Mouse (Mus musculus): ENCODE measurements around the gene Cgn.
"Not testable (repeated sequence)": the region's sequence is repeated elsewhere in the genome, so short reads cannot be mapped to it uniquely, and the experiment has no call there.

The Cgn gene

GRCm38 (mm10) chr3:94792258-94792657 lies 6.0 kb upstream of the Cgn start:
- no peak for DNase-seq (ENCODE audit: low read depth in 2 of 2, low spot score in 2 of 2)

DNA sequence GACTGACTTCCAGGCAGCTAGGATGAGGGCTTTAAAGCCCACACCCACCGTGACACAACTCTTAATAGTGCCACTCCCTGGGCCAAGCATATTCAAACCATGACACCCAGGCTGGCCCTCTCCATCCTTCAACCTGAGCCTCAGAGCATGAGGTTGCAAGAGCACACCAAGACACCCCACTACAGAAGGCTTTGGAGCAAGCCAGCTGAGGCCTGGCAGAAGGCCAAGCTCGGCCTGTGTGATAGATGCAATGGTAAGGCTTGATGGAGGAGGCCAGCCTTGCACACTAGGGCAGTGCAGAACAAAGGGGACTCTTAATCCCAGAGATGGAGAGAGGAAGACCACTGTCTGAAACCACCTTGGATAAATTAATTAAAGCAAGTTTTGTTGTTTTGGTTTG lies 3.2 kb upstream of the Cgn start:
- DNase-seq (ENCODE audit: low read depth in 2 of 2, low spot score in 2 of 2) = no peak

GRCm38 (mm10) chr3:94789071-94789470 lies 2.8 kb upstream of the Cgn start:
- DNase-seq (ENCODE audit: low read depth in 2 of 2, low spot score in 2 of 2) = no peak

DNA sequence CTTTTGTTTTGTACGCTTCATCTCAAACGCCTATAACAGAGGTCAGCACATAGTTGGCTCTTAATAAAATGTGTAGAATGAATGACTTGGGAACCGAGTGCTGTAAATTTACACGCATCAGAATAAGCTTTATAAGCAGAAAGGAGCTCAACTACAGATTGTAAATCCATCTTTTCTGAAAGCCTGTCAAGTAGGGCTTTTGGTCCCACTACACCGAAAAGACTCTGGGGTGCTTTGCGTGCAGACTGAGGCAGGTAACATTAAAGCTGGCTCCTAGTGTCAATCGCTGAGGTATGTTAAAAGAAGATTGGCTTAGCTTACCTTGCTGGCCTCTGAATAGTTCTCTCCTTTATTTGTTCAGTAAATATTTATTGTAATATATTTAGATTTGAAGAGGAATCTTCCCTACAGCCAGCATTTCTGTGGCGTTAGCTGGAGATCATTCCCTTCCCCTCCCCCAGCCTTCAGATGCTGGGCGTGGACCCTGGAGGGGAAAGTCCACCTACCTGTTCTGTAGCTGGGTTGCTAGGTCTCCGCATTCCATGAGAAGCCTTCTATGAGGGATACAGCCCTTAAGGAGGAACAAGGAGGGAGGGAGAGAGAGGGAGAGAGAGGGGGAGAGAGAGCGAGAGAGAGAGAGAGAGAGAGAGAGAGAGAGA lies 959 bp upstream of the Cgn start:
- DNase-seq (ENCODE audit: low read depth in 2 of 2, low spot score in 2 of 2) = no peak

DNA sequence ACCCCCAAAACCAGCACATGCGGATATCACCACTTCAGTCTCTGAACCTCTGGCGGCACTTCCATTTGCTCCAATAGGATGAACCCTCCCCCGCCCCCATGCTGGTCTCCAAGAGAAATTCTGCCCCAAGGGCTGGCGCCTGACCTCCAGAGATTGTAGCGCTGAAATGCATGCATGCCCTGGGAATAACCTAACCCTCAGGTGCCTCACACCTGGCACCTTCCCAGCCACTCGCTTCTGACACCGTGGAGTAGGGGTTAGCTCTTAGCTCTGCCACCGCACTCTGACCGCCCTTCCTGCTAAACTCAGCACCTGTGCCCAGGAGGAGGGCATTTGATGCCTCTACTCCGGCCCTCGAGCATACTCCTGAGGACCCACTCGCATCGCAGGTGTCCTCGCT lies 334 bp downstream of the Cgn start:
- no peak for DNase-seq (ENCODE audit: low read depth in 2 of 2, low spot score in 2 of 2)

- no peak for DNase-seq (ENCODE audit: low read depth in 2 of 2, low spot score in 2 of 2)
Measured at GRCm38 (mm10) chr3:94784171-94784701, 2.1 kb downstream of the Cgn start.

DNA sequence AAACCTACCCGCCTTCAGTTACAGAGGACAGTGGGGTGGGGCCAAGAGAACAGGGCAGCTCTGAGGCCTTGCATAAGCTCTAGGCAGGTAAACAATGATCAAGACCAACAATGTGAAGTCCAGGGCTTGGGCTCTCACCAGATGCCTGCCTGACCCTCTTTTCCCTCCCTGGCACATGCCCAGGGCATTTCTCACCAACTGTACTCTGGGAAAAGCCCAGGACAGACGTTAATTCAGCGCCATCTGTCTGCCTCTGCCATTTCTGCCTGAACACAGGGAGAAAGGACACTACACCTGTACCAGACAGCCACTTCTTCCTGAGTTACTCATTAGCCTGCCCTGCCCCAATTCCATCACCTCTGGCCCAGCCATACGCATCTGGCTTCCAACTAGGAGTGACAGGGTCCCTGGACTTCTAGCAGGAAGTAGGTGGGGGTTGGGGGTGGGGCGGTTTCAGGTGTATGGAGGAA lies 2.8 kb downstream of the Cgn start:
- no peak for DNase-seq (ENCODE audit: low read depth in 2 of 2, low spot score in 2 of 2)

- DNase-seq (ENCODE audit: low read depth in 2 of 2, low spot score in 2 of 2) = no peak
Measured at GRCm38 (mm10) chr3:94782936-94783335, 3.4 kb downstream of the Cgn start.

GRCm38 (mm10) chr3:94781356-94781755 lies 4.9 kb downstream of the Cgn start:
- no peak for DNase-seq (ENCODE audit: low read depth in 2 of 2, low spot score in 2 of 2)

DNA sequence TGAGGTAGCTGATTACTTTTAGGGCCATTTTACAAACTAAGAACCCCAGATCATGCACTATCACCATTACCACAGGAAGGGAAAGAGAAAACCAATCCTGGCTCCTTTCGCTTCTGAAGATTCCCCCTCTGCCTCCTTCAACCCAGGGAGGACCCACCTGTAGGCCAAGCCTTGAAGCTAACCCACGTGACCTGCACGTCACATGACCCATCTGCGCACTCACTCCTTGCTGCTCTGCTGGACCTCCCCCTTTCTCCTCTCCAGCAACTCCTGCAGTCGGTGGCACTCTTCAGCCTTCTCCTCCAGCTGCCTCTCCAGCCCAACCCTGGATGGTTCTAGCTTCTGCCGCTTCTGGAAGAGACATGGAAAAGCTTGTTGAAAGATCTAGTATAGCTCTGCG lies 10.4 kb downstream of the Cgn start:
- no peak for DNase-seq (ENCODE audit: low read depth in 2 of 2, low spot score in 2 of 2)

DNA sequence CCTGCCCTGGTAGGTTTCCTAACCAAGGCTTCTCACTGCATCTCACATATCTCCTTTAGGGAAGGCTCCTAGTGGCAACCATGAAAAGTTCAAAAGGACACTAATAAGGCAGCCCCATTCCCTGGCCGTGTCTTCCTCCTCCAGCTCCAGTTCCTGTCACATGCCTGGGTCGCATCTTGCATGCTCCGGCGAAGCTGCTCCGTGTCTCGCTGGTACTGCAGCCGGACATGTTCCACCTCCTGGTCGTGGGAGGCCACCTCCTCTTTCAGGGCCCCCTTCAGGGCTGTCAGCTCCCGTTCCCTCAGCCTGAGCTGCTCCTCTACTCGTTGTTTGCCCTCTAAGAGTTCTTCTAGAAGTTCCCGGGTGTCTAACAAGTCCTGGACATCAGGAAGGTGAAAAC lies 12.3 kb downstream of the Cgn start:
- no peak for DNase-seq (ENCODE audit: low read depth in 2 of 2, low spot score in 2 of 2)

DNA sequence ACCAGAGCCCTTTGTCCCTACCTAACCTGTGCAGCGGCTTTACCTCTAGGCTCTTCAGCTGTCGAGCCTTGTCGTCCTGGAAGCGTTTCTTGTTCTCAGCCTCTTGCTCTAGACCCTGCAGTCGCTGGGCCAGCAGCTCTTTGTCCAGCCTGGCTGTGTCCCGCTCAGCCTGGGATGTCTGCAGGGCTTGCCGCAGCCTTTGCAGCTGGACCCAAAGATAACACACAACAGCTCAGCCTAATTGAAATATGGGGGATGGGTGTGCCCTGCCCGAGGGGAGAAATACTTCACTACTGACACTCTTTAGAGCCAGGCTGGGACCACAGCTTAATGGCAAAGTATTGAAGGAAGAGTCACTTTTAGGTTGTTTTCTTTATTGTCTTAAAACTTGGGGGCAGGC lies 20.8 kb downstream of the Cgn start:
- DNase-seq (ENCODE audit: low read depth in 2 of 2, low spot score in 2 of 2) = not testable (repeated sequence)

DNA sequence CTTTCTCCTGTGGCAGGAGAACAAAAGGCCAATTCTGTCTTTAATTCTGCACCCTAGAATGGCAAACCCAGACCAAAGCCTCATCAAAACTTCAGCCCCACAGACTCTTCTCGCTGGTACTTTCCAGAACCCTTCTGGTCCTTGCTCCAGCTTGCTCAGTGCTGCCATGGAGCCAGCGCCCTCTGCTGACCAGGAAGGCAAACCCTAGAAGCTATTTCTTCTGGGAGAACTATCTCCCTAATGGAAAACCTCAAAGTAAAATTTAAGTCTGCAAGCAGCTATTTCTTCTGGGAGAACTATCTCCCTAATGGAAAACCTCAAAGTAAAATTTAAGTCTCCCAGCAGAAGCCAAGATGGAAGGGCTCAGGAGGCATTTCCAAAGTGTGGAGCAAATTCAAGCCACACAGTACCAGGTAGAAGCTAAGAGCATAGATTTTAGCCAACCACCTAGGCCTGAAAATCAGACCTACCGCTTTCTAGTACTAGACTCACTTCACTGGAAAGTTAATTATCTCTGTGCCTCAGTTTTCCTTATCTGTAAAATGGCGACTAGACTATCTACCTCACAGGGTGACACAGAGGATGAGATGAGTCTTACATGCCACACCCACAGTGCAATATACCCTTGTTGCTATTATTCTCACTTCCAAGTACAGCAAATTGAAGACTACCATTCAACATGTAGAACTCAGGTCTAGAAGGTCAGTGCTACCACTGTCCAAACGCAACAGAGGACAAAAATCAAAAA lies 21.6 kb downstream of the Cgn start:
- DNase-seq (ENCODE audit: low read depth in 2 of 2, low spot score in 2 of 2) = not testable (repeated sequence)

- not testable (repeated sequence) for DNase-seq (ENCODE audit: low read depth in 2 of 2, low spot score in 2 of 2)
Measured at GRCm38 (mm10) chr3:94758427-94758826, 27.9 kb downstream of the Cgn start.

- peak; percentile 34 to 58 for DNase-seq (ENCODE audit: low read depth in 2 of 2, low spot score in 2 of 2)
Measured at GRCm38 (mm10) chr3:94758056-94758409, 28.3 kb downstream of the Cgn start.

DNA sequence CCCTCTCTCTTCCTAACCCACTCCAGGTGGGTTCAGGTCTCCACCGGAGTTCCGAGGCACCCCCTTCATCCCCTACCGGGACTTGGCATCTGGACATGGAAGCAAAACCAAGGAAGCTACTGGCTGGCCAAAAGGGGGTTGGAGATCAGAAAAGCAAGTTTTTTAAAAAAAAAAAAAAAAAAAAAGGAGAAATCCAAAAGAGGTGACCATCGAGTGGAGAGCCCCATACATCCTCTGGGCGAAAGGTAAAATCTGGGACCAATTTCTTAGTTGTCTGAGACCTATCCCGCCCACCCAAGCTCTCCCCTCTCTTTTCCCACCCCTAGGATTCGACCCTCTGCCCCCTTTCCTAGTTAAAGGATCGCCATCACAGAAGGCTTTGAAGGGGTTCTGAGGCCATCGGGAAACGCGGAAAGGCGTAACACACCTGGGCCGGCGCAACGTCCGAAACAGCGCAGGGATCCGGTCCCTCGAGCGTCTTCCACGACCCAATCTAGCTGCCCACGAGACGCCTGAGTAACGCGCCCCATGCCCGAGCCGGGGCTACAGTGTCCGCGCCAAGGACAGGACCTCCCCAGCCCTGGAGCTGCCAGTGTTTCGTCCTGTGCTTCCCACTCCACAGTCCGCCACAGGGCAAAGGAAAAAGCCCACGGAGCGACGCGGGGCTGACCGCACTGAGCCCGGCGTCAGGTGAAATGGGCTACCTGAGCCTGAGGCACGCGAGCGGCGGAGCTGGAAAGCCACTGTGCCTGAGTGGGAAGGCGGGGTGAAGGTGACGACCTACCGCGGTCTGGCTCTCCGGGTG lies 28.8 kb downstream of the Cgn start:
- DNase-seq (ENCODE audit: low read depth in 2 of 2, low spot score in 2 of 2) = not testable (repeated sequence)

DNA sequence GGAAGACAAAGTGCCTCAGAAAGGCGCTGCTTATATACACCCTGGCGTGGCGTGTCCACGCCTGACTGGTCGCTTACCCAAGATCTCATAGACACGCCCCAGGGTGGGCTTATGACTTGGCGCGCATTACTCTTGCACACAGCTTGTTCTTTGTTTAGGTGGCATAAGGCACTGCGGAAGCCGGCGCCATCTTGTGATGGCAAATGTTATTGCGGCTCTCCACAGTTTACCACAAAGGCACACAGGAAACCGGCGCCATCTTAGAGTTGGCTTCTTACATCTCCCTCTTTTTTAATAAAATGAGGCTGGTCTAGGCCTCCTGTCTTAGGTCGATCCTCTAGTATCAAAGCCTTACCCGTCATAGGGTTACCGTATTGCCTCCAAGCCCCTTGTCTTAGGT lies 40.6 kb downstream of the Cgn start:
- no peak for DNase-seq (ENCODE audit: low read depth in 2 of 2, low spot score in 2 of 2)

DNA sequence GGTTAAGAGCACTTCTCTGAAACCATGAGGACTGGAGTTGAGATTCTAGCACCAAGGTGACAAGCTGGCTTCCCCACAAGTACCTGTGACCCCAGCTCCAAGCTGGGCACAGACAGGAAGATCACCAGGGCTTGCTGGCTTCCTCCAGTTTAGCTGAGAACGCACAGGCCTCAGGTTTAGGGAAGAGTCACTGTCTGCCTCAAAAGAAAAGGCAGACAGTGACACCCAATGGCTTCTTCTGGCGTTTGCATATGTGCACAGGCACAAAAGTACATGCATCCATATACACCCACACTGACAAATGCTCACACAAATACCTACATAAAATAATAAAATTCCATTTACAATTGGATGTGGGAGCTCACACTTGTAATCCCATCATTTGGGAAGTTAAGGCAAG lies 62.7 kb downstream of the Cgn start:
- DNase-seq (ENCODE audit: low read depth in 2 of 2, low spot score in 2 of 2) = not testable (repeated sequence)

DNA sequence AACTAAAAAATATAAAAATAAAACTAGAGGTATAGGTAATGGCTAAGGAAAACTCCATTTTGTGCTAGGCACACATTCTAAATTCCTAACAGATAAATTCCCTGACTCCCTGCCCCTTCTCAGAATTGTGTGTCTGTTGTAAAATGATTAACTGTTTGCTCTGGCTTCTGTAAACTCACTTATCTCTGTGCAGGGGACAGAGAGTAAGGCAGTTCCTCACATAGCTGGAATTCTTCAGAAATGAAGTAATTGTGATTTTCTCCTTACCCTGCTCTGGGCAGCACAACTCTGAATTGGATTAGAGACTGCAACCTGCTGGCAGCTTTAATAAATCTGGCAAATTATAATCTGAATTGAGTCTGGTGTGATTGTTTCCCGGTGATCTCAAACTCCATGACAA lies 68.0 kb downstream of the Cgn start:
- not testable (repeated sequence) for DNase-seq (ENCODE audit: low read depth in 2 of 2, low spot score in 2 of 2)

GRCm38 (mm10) chr3:94713424-94713823 lies 72.9 kb downstream of the Cgn start:
- DNase-seq (ENCODE audit: low read depth in 2 of 2, low spot score in 2 of 2) = not testable (repeated sequence)

- DNase-seq (ENCODE audit: low read depth in 2 of 2, low spot score in 2 of 2) = not testable (repeated sequence)
Measured at GRCm38 (mm10) chr3:94710591-94710990, 75.7 kb downstream of the Cgn start.

Data from CD8-positive naive resting alpha-beta T cell, adult 2 months (primary cell).